Mouse (Mus musculus) adrenal gland, adult 8-10 months (tissue): ENCODE measurements around the gene Arhgef12. TPM values are rescaled to one million over a fixed set of nuclear protein-coding genes. Genes with fewer than 3 reads are reported as not detected.
"Not testable (repeated sequence)": the region's sequence is repeated elsewhere in the genome, so short reads cannot be mapped to it uniquely, and the experiment has no call there.

ENCODE experiments used
- DNase-seq: peaks from one replicate; pipeline ENCODE4 v3.0.0; 2022
- total RNA-seq, 4 experiments: library from RNA; stranded (reverse); gene quantifications; 2 replicates each; pipeline ENCODE4 v1.2.4; 2022

The Arhgef12 gene
- 100 to 1,000 TPM; 132 to 178 (median 164) TPM for total RNA-seq

DNA sequence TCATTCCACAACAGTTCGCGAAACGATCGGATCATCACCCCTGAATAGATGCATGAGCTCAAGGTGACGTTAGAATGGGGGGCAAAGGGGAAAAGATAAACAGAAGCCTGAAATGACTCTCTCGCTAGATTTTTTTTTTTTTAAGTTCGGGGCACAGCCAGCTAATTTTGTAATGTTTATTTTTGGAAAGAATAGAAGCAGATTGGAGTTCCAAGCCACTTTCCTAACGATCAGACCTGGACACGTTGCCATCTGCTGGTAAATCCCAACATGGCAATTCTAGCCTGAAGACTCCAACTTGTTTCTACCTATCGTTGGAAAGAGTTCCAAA, at the start of gene Arhgef12:
Gene Arhgef12, minus strand, starts transcription at position 53 of the 331 bp plus-strand sequence.
- no peak for DNase-seq

DNA sequence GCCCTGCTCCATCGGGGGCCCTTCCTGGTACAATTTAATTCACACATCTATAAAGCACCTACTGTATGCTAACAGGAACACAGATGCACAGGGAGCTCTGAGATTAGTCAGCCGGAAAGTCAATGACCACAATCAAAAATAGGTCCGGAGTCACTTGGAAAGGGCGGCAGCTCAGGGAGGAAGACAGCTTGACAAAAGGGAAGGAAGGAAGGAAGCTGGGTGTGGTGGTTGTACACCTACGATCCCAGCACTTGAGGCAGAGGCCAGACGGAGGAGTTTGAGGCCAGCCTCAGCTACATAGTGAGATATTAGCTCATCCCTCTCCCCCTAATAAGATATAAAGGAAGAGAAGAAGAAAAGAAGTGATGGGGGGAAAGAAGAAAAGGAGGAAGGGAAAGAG, 48.9 kb upstream of the Arhgef12 start:
- no peak for DNase-seq

DNA sequence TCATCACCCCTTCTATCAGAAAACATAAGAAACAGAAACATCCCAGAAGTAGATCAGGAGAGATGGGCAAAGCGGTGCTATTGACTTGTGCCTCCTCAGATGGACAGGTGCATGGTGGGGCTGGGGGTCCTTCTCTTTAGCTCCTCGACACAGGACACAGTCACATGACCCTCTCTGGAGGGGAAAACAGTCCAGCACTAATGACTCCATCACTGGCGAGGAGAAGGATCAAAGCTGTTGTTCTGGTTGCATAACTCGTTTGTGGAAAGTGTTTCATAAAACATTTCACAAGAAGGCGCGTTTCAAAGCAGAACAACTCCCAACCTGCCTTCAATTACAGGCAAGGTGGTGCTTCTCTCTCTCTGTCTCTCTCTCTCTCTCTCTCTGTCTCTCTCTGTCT, 44.7 kb upstream of the Arhgef12 start:
- no peak for DNase-seq

DNA sequence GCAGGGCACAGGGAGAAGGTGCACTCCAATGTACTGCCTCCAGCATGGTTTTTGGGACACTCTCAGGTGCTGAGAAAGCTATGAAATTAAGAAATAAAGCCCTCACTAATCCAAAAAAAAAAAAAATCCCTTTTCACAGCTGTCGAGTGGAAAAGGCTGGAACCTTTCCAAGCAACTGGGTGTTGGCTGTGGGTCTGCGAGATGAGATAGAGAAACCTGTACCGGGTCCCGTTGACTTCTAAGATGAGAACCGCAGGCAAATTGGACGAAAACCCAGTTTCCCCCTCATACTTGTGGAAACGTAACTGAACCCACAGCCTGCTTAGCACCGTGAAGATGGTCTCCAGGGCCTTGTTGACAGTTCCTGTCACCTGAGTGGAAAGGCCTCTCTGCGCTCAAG, 43.9 kb upstream of the Arhgef12 start:
- no peak for DNase-seq

DNA sequence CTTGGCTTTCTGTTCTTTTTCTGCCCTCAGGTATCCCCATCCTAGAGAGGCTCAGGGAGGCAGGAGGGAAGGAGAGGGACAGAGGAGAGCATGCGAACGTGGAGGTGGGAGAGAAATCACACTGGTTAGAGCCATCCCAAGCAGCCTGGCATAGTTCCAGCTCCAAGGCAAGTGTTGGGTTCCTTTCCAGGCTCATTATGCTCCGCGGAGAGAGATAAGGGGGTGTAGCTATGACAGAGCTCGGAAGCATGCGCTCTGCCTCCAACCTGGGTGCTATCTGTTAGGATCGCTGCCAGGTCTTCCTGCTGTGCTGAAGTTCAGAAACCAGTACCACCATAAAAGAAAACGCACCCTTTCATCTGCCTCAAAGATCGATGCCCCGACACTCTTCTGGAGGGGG, 43.0 kb upstream of the Arhgef12 start:
- DNase-seq = no peak

DNA sequence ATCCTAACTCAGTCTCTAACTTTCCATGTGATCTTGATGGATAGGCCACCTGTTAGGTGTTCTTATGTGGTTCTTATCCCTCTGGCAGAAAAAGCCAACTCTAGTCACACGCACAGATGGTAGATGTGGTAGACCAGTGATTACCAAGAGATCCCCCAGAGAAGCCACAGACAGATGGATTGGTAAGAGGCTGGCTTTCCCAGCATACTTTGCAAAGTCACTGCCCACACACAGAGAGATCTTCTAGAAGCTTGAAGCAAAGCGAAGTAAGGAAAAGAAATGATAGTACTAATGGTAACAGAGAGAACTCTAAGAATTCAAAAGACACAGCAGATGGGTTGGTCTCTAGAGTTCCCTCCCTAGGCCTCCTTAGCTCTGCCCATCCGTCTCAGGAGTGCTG, 42.5 kb upstream of the Arhgef12 start:
- DNase-seq = no peak

DNA sequence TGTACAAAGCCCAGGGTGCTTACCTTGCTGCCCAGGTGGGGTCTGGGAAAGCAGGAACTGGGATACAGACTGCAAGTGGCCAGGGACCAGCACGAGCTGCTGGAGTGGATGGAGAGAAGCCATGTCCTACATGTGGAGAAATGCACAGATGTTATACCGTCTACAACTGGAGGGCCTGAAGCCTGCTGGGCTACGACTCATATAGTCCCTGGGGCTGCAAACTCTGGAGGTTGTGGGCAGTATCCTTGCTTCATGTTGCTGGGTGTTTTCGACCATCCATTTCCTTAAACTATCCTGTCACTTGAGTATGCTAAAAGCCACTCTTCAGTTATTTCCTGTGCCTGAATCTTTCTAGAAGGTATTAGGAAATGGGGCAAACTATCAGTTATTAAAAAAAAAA, 38.2 kb upstream of the Arhgef12 start:
- no peak for DNase-seq

DNA sequence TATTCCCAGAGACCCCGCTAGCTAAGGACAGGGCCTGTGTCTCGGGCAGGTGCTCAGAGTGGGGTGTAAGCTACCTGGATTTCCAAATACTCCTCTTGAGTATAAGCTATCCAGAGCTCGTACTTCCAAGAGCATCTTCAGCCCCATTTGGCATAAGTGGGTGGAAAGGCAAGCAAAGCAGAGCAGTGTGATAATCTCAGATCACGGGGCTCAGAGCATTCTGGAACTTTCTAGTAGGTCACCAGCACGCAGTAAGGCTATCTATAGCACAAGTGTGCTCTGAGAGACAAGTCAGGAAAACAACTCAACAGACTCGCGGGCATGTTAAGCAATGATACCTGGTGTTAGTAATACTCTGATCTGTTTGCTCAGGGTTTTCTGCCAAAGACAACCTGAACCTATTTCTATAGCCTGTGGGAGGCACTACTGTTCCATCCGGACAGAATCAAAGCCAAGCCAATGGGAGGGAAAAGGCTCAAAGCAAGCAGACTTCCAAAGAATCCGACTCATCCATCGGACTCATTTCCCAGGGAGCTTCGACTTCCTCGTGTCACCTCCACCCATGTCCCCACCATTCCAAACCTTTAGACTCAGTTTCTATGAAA, 37.3 kb upstream of the Arhgef12 start:
- no peak for DNase-seq

DNA sequence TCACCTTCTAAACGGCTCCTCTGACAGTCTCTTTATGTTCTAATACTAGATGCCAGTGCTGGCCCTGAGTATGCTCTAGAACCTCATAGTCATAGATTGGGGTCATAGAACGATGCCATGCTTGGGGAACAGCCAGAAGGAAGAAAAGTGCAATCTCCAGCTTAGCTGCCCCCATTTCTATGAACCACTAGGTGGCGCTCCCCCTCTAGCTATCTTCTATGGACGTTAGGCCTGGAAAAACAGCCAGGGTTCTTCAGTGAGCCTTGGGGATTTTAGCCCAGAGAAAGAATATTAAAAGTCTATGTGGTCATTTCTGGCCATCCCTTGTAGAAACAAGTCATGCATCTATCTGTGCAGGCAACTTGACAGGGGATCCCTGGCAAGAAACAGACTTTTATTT, 34.8 kb upstream of the Arhgef12 start:
- DNase-seq = peak; percentile 36

DNA sequence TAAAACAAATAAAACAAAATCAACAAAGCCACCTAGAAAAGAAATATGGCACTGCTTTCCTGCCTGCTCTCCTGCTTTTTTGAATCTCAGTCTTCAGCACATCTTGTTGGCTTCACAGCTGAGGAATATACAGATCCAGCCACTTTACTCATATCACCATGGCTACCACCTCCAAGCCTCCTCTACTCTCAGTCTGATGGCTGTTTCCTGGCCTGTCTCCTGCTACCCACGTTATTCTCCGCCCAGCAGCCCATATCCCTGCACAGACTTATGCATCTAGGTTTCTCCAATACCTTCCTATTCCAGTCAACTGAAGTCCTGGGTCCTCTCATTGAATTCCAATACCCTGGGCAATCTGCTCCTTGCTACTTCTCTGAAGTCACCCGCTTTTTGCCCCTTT, 26.5 kb upstream of the Arhgef12 start:
- no peak for DNase-seq

DNA sequence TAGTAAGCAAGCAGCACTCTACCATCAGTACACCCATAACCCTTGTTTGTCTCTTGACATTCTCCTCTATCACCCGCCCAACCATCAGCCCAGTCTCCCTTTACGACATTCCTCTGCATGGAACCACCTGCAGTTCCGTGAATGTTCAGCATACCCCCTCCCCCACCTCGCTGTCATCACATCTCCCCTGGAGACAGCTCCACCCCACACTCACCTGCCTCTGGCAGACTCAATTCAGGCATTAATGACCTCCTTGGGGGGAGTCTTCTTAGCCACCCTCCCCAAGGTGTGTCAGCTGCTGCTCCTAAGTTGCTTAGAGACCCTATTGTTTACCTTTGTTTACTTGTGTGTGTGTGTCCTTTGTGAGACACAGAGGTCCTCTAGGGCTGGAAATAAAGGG, 25.3 kb upstream of the Arhgef12 start:
- DNase-seq = no peak

DNA sequence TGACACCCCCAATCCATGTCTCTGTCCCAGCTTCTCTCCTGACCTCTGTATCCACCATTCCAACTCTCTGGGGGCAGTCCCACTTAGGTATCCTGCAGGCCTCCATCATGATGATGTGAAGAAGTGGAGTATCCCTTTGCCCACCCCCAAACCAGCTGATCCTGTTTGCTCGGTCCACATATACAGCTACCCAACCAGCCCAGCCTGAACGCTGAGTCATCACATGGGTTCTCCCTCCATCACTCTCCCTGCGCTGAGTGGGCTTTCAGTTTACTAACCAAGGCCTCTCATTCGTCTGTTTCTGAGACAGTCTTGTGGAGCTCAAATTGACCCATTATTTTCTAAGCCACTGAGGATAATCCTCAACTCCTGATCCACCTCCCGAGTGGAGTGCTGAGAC, 24.9 kb upstream of the Arhgef12 start:
- no peak for DNase-seq

DNA sequence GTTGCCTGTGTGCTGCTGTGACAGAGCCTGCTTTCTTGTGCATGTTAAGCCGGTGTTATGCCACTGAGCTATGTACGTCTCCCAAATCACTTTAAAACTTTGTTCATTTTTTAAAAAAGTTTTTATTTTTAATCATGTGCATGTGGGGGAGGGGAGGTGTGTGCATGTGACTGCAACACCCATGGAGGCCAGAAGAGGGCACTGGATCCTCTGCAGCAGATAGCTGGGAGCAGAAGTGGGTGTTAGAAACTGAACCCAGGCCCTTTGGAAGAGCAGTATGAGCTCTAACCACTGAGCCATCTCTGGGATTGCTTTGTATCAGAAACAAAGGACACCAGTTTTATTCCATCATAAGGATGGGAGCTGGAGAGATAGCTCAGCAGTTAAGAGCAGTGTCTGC, 23.6 kb upstream of the Arhgef12 start:
- DNase-seq = no peak

DNA sequence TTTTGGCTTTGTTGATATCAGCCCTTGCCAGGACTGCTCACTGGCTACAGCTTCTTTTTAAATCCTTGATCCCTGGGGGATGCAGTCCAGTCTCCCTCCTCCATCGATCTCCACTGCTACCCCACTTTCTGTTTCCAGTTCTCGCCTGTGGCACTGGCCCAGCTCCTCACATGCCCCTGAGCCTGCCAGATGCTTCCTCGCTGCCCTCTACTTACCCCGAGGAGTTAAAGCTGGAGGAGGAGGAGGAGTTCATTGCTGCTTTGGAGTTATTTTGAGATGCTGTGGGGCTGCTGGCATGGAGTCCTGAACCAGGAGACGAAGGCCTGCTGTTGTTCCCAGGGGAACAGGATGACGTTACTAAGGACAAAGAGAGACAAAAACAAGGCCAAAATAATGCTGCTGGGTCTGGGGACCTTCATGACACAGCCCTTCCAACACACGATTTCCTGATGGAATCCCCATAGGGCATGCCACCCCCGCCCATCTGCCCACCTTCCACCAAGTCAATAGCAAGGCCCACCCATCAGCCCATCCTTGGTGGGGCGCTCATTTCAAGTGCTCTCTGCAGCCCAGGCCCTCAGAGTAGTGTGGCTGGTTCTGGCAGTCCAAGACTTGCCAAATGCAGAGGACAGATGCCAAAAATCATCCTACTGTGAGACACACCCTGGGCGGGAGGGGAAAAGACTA, 20.2 kb upstream of the Arhgef12 start:
- DNase-seq = peak; percentile 55

DNA sequence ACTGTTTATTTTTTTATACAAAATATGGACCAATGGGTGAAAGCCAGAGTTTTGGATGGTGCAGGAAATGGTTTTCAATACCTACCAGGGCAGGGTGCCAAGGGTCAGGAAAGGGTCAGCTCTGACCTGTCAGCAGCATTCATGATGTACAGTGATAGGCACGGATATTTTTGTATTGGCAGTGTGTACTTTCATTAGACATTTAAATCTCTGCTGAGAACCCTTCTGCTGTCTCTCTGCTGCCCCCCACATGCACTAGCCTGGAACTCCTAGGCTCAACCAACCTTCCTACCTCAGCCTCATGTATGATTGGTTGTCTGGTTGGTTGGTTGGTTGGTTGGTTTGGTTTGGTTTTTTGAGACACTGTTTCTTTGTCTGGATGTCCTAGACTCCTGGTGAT, 15.3 kb upstream of the Arhgef12 start:
- no peak for DNase-seq

DNA sequence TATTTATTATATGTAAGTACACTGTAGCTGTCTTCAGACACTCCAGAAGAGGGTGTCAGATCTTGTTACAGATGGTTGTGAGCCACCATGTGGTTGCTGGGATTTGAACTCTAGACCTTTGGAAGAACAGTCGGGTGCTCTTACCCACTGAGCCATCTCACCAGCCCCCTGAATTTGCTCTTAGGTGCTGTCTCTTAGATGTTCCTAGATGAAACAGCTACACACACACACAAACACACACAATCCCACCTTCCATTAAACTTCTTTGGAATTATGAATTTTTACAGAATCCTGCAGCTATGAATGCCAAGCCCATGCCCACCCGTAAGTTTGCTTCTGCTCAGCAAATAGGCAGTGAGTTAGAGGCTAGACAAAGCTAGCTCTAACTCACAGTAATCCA, 14.9 kb upstream of the Arhgef12 start:
- DNase-seq = not testable (repeated sequence)

DNA sequence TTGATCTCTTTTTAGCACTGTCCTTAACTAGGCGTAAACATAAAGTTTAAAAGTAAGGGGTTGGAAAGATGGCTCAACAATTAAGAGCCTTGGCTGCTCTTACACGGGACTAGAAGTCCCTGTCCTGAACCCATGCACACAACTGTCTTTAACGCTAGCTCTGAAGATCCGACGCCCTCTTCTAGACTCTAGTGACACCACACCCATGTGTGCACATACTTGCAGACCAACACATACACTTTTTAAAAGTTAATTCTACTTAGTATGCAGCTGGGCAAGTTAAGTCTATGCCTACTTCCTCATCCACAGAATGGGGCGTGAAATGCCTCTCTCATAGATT, 9.9 kb upstream of the Arhgef12 start:
- DNase-seq = no peak

DNA sequence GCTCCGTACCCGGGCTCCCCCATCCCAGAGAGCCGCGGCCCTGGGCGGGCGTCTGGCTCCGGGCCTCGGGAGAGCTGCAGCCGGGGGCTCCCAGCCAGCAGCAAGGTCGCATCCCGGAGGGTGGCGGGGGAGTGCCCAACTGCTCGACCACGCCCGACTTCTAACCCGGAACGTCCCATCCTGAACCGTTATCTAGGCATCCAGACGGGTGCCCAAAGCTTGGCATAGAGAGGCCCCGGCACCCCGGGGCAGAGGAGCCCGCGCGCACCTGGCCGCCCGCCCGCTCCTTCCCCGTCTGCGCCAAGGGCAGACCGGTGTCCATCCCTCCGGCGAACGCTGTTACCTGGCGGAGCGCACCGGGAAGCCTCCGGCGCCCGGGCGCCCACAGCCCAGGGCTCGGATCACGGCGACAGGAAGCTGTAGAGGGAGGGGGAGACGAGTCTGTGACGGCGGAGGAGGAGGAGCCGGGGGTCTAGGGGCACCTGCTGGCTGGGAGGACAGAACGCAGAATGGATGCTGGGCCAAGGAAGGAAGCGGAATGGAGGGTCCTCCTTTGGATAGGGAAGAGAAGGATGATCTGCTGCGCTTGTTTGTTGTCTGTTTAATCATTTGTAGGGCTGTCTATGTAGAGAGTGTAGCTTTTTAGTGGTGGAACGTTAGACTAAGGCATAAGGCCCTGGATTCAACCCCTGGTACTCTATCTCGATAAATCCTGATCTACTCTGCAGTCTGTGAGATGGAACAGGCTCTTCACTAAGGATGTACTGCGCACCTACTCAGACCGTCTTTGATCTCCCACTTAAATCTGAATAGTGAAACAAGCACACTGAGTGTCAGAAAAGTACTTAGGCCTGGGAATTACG, 9.3 kb upstream of the Arhgef12 start, which contains the start of gene Tmem136:
Gene Tmem136, minus strand, starts transcription at position 437 of the 863 bp plus-strand sequence.
- DNase-seq = no peak

DNA sequence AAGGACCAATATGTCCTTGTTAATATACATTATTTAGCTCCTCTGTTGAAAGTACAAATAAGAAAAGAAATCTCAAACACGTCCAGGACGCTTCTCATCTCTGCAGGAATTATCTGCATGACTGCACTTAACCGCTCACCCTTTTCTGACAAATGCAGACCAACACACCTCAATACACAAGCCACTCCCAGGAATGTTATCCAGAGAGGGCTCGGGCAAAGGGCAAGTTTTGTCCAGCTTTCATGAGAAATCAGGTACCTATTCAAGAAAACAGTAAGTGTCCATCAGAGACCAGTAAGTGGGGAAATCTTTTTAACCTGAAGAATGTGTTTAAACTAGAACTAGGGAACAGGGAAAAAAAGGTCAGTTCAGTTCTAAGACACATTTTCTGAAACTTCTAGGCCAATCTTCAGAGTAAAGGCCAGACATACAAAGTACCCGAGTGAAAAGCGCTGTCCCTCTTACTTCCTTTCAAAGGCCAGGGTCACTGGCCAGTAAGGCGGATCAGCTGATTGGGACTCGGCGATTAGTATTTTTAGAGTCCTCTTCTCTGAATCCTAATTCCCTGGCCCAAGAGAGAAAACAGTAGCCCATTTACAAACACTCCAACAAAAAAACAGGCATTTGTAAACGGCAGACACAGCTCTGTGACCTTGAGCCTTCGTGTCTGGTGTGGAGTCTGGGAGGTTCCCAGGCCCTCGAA, 8.5 kb upstream of the Arhgef12 start:
- no peak for DNase-seq

DNA sequence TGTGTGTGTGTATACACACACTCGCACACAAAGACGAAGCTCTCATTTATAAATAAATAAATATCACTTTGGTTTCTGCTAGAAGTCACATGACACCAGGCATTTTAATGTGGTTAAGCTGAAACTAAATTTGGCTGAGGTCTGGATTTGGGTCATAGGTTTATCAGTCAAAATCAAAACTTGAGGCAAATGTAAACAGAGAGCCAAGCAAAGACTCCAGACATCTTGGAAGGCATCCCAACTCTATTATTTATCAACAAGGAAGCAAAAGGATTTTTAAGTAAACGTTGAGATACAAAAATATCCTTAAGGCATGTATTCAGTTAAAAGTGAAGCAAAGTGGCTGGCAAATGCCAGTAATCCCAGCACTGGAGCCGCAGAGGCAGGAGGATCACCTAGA, 7.8 kb upstream of the Arhgef12 start:
- DNase-seq = no peak

DNA sequence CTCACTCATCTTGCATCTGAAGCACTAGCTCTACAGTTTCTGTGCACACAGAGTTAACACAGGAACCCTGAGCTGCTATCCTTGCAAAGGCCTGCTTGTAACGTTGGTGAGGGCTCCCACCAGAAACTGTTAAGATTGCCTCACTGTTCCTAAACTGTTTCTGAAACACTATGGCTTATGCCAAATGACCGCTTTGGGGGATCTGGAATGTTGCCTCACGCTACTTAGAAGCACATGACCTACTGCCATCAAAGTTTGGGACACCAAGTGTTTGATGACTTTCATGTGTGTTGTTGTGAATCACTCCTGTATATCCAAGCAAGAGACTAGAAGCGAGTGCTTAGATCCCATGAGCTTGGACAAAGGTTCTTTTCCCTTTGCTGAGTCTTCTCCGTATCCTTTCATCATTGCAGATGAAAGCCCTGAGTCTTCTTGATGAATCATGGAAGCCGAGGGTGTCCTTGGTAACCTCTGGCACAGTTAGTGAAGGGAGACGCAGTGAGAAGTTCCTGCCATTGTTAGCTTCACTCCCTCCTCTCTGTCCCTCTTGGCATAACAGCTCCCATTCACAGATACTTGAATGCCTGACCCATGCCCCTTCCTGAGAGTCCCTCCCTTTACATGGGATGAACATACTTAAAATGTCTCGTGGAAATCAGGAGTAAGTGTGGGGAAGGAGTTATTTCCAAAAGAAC, 3.4 kb upstream of the Arhgef12 start:
- DNase-seq = no peak

DNA sequence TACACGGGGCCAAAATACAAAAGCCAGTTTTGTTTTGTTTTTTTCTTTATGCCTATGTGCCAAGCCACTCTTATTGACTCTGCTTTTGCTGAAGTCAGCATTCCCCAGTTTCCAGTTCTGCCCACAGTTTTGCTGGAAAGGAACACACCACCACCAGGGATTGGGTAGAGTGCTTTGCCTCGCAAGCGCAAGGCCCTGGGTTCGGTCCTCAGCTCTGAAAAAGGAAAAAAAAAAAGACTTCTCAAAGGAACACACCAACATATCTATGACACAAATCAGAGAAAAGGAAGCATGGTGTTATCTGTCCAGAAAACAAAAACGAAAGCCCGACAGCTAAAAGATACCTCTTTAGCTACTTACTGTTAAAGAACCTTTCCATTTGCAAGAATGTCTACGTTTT, 2.1 kb upstream of the Arhgef12 start:
- no peak for DNase-seq

DNA sequence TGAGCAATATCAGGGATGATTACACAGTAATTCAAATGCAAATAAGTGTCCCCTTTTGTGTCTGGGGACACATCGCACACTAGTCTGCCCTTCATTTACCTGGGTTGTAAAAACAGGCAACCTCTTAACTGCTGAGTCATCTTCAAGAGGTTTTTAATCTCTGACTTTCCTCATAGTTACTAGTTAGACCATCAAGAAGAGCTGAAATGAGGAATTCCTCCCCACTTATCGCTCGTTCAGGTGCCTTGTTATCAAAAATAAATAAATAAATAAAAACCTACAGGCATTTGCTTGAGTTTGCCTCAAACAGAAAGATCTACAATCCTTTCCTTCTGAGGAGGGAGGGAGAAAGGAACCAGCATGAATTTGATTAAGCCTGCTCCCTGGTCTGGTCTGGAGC, 1.7 kb upstream of the Arhgef12 start:
- DNase-seq = no peak
